Mouse (Mus musculus) mature B cell (primary cell): ENCODE results near the gene Dnaaf3.
"Not testable (repeated sequence)": the region's sequence is repeated elsewhere in the genome, so short reads cannot be mapped to it uniquely, and the experiment has no call there.

ENCODE experiments used
- in situ Hi-C: fragments of 300-500 bp; cut with MboI; formaldehyde crosslinking; loops from 2 replicates; pipeline ENCODE4 v1.14.3; 2019

Dnaaf3 gene

GRCm38 (mm10) chr7:4532005-4532729 is at the start of gene Dnaaf3:
Dnaaf3 (minus strand) TSS chr7:4532453.
- in situ Hi-C loops = no loop called here

- in situ Hi-C loops = not testable (repeated sequence)
Observed at GRCm38 (mm10) chr7:4581481-4581880, 49.2 kb upstream of the Dnaaf3 start.

GRCm38 (mm10) chr7:4572361-4572760 is 40.1 kb upstream of the Dnaaf3 start:
- in situ Hi-C loops = not testable (repeated sequence)

GRCm38 (mm10) chr7:4562660-4563059 is 30.4 kb upstream of the Dnaaf3 start:
- in situ Hi-C loops = no loop called here

- in situ Hi-C loops = loop anchor here (10.0 kb wide), 1 partner anchor 388 kb away; no protein-coding TSS in a partner anchor
Observed at GRCm38 (mm10) chr7:4557167-4557560, 24.9 kb upstream of the Dnaaf3 start.

GRCm38 (mm10) chr7:4556256-4557166 is 24.3 kb upstream of the Dnaaf3 start:
- in situ Hi-C loops = loop anchor here (10.0 kb wide), 1 partner anchor 388 kb away; no protein-coding TSS in a partner anchor

- in situ Hi-C loops = no loop called here
Observed at GRCm38 (mm10) chr7:4547221-4547641, 15.0 kb upstream of the Dnaaf3 start, which contains the start of gene Syt5. Syt5 (minus strand) TSS chr7:4547541.

- in situ Hi-C loops = no loop called here
Observed at GRCm38 (mm10) chr7:4546591-4547131, 14.4 kb upstream of the Dnaaf3 start.

- in situ Hi-C loops = no loop called here
Observed at GRCm38 (mm10) chr7:4546050-4546449, 13.8 kb upstream of the Dnaaf3 start.

GRCm38 (mm10) chr7:4542013-4542412 is 9.8 kb upstream of the Dnaaf3 start:
- in situ Hi-C loops = no loop called here

GRCm38 (mm10) chr7:4541344-4541743 is 9.1 kb upstream of the Dnaaf3 start:
- in situ Hi-C loops = no loop called here

- in situ Hi-C loops = no loop called here
Observed at GRCm38 (mm10) chr7:4539019-4539418, 6.8 kb upstream of the Dnaaf3 start.

GRCm38 (mm10) chr7:4537181-4537580 is 4.9 kb upstream of the Dnaaf3 start:
- in situ Hi-C loops = no loop called here

GRCm38 (mm10) chr7:4536369-4536768 is 4.1 kb upstream of the Dnaaf3 start:
- in situ Hi-C loops = no loop called here

GRCm38 (mm10) chr7:4530166-4530565 is 2.1 kb downstream of the Dnaaf3 start:
- in situ Hi-C loops = not testable (repeated sequence)

- in situ Hi-C loops = loop anchor here (10.0 kb wide), 1 partner anchor 402 kb away; no protein-coding TSS in a partner anchor
Observed at GRCm38 (mm10) chr7:4527302-4527689, 5.0 kb downstream of the Dnaaf3 start.

- in situ Hi-C loops = loop anchor here (10.0 kb wide), 1 partner anchor 402 kb away; no protein-coding TSS in a partner anchor
Observed at GRCm38 (mm10) chr7:4526341-4527301, 5.6 kb downstream of the Dnaaf3 start.

GRCm38 (mm10) chr7:4524212-4524922 is 7.9 kb downstream of the Dnaaf3 start, which contains the start of gene Tnni3:
Tnni3 (minus strand) TSS chr7:4524229.
- in situ Hi-C loops = loop anchor here (10.0 kb wide), 1 partner anchor 400 kb away; no protein-coding TSS in a partner anchor

GRCm38 (mm10) chr7:4523205-4524130 is 8.8 kb downstream of the Dnaaf3 start:
- in situ Hi-C loops = loop anchor here (10.0 kb wide), 1 partner anchor 399 kb away; no protein-coding TSS in a partner anchor
